Mouse (Mus musculus): ENCODE measurements around the gene Cacna1e. TPM values are rescaled to one million over a fixed set of nuclear protein-coding genes. Genes with fewer than 3 reads are reported as not detected.

Gene Cacna1e
- total and polyA plus RNA-seq, 3 experiments = 0.60 to 8.5 (median 2.5) TPM

DNA sequence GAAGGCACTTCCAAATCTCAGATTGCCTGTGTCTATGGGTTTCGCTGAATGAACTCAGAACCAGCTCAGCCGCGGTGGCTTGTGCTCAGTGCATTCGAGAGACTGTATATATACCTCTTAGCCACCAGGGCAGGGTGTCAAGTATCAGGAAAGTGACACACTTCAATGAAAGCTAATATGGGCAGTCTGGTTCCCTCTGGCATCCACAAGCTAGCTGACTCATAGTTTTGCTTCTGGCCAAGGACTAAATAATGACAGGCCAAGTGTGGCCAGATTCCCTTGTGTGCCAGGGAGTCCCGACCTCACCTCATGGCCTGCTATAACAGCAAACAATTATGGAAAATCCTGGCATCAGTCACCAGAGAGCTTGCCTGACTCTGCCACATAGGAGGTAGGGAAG, 422.8 kb downstream of the Cacna1e start:
- dilution Hi-C loops (cut with MboI; ENCODE audit: extremely low pct_ligation_motif_present, extremely low pct_unique_long_range_greater_than_20kb, low sequenced_read_pairs) (no loop called here), in situ Hi-C loops (cut with MboI; ENCODE audit: low pct_ligation_motif_present, low pct_unique_long_range_greater_than_20kb, low sequenced_read_pairs) (no loop called here)
- Histone ChIP-seq H3K4me1 (ENCODE audit: control insufficient read depth in 1 of 2, insufficient read depth in 2 of 2) (no peaks in the 10 kb centered on the region), H3K36me3 (replicated peaks in 1 of 2; ENCODE audit: control insufficient read depth in 1 of 2, insufficient read depth in 1 of 2, low read length in 1 of 2) (peaks cover 0 to 36% of the 10 kb centered on the region in 2 experiments), H3K27ac (ENCODE audit: insufficient read depth, low read depth) (no peak overlapping the region), H3K4me3 (replicated peaks in 1 of 3; ENCODE audit: low read depth in 2 of 3, low read length in 2 of 3, poor library complexity in 1 of 3) (no peak overlapping the region), H3K9ac (ENCODE audit: insufficient read depth, low read depth) (no peak overlapping the region), H3K9me3 (replicated peaks; ENCODE audit: low read length) (no peaks in the 10 kb centered on the region), H3K4me2 (ENCODE audit: insufficient read depth, low read depth, poor library complexity, severe bottlenecking) (no peak overlapping the region), H3K27me3 (replicated peaks) (no peaks in the 10 kb centered on the region), H3K79me2 (replicated peaks; ENCODE audit: control insufficient read depth, extremely low read depth, insufficient read depth, poor library complexity, severe bottlenecking) (no peaks in the 10 kb centered on the region)
- no peak for TF ChIP-seq ETS1 (conservative IDR thresholded peaks at IDR 0.05; ENCODE audit: low read depth, low read length)
- TF ChIP-seq NELFE (IDR thresholded peaks at IDR 0.05; ENCODE audit: low read depth, low read length) = no peak
- no peak for TF ChIP-seq MEF2A (IDR thresholded peaks at IDR 0.05; ENCODE audit: borderline replicate concordance, low read depth, low read length)
- no peak for TF ChIP-seq JUND (conservative IDR thresholded peaks at IDR 0.05; ENCODE audit: low read depth, low read length)
- TF ChIP-seq CHD2 (IDR thresholded peaks at IDR 0.05; ENCODE audit: low read length) = no peak
- no peak for TF ChIP-seq TBP (conservative IDR thresholded peaks at IDR 0.05; ENCODE audit: low read depth, low read length)
- TF ChIP-seq KAT2A (IDR thresholded peaks at IDR 0.05; ENCODE audit: insufficient replicate concordance, low read length) = no peak
- TF ChIP-seq ELF1 (IDR thresholded peaks at IDR 0.05; ENCODE audit: low read depth, low read length) = no peak
- TF ChIP-seq BHLHE40 (IDR thresholded peaks at IDR 0.05; ENCODE audit: low read depth, low read length) = no peak
- no peak for TF ChIP-seq RAD21 (IDR thresholded peaks at IDR 0.05; ENCODE audit: low read depth, low read length)
- TF ChIP-seq MYC (IDR thresholded peaks at IDR 0.05; ENCODE audit: low read depth, low read length) = no peak
- TF ChIP-seq EP300 (IDR thresholded peaks at IDR 0.05; ENCODE audit: low read length) = no peak
- no peak for TF ChIP-seq MAZ (IDR thresholded peaks at IDR 0.05; ENCODE audit: low read depth, low read length)
- no peak for DNase-seq (ENCODE audit: extremely low read depth)

DNA sequence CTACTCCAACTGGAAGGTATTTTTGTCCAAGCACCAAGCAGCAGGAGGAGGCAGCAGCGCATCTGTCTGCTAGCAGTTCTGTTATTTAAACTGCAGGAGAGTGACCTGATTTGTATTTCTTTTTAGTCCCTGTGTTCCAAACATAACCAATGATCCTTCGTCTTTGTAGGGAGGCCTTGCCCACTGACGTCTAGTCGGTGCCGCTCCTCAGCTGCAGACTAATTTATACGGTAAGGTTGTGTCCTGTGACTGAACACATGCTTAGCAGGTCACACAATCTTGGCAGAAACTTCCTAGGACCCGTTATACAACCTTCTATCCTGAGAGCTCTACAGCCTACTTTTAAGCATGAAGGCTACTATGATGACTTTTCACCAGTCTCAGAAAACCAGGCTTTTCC, 424.2 kb downstream of the Cacna1e start:
- Histone ChIP-seq H3K9ac (ENCODE audit: insufficient read depth, low read depth) (no peak overlapping the region), H3K4me3 (replicated peaks in 1 of 3; ENCODE audit: low read depth in 2 of 3, low read length in 2 of 3, poor library complexity in 1 of 3) (no peak overlapping the region), H3K27ac (ENCODE audit: insufficient read depth, low read depth) (no peak overlapping the region), H3K79me2 (replicated peaks; ENCODE audit: control insufficient read depth, extremely low read depth, insufficient read depth, poor library complexity, severe bottlenecking) (no peaks in the 10 kb centered on the region), H3K36me3 (replicated peaks in 1 of 2; ENCODE audit: control insufficient read depth in 1 of 2, insufficient read depth in 1 of 2, low read length in 1 of 2) (peaks cover 0 to 23% of the 10 kb centered on the region in 2 experiments), H3K9me3 (replicated peaks; ENCODE audit: low read length) (no peaks in the 10 kb centered on the region), H3K4me1 (ENCODE audit: control insufficient read depth in 1 of 2, insufficient read depth in 2 of 2) (no peaks in the 10 kb centered on the region), H3K4me2 (ENCODE audit: insufficient read depth, low read depth, poor library complexity, severe bottlenecking) (no peak overlapping the region), H3K27me3 (replicated peaks) (no peaks in the 10 kb centered on the region)
- TF ChIP-seq HCFC1 (IDR thresholded peaks at IDR 0.05; ENCODE audit: low read depth, low read length) = no peak
- in situ Hi-C loops (cut with MboI; ENCODE audit: low pct_ligation_motif_present, low pct_unique_long_range_greater_than_20kb, low sequenced_read_pairs) (no loop called here), dilution Hi-C loops (cut with MboI; ENCODE audit: extremely low pct_ligation_motif_present, extremely low pct_unique_long_range_greater_than_20kb, low sequenced_read_pairs) (no loop called here)
- DNase-seq (ENCODE audit: extremely low read depth) = no peak

DNA sequence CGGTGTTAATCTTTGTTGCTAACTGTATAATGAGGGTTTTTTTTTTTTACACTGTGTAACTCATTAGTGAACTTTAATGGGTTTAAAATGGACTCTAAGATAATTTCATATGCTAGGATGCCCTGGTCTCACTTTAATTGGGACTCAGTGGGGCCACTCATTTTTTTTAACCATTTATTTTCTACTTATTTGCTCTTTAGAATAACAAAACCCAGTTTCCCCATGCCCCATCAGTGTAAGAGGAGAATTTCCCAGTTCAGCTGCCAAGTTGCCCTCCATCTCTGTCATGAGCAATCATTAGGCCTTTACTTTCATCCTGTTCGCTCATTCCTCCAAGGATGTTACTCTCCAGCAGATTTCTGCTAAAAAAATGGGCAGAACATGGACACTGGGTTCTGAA, 425.7 kb downstream of the Cacna1e start:
- Histone ChIP-seq H3K9ac (ENCODE audit: insufficient read depth, low read depth) (no peak overlapping the region), H3K79me2 (replicated peaks; ENCODE audit: control insufficient read depth, extremely low read depth, insufficient read depth, poor library complexity, severe bottlenecking) (no peaks in the 10 kb centered on the region), H3K4me3 (replicated peaks in 1 of 3; ENCODE audit: low read depth in 2 of 3, low read length in 2 of 3, poor library complexity in 1 of 3) (no peak overlapping the region), H3K27me3 (replicated peaks) (no peaks in the 10 kb centered on the region), H3K9me3 (replicated peaks; ENCODE audit: low read length) (no peaks in the 10 kb centered on the region), H3K36me3 (replicated peaks in 1 of 2; ENCODE audit: control insufficient read depth in 1 of 2, insufficient read depth in 1 of 2, low read length in 1 of 2) (peaks cover 0 to 14% of the 10 kb centered on the region in 2 experiments), H3K27ac (ENCODE audit: insufficient read depth, low read depth) (no peak overlapping the region), H3K4me1 (ENCODE audit: control insufficient read depth in 1 of 2, insufficient read depth in 2 of 2) (no peaks in the 10 kb centered on the region), H3K4me2 (ENCODE audit: insufficient read depth, low read depth, poor library complexity, severe bottlenecking) (no peak overlapping the region)
- in situ Hi-C loops (cut with MboI; ENCODE audit: low pct_ligation_motif_present, low pct_unique_long_range_greater_than_20kb, low sequenced_read_pairs) = no loop called here
- DNase-seq (ENCODE audit: extremely low read depth) = no peak
- TF ChIP-seq GABPA (IDR thresholded peaks at IDR 0.05; ENCODE audit: insufficient replicate concordance, low read depth, low read length) (no peak), ZKSCAN1 (IDR thresholded peaks at IDR 0.05; ENCODE audit: borderline replicate concordance, low read depth, low read length) (no peak), POLR2AphosphoS2 (IDR thresholded peaks at IDR 0.05; ENCODE audit: low read depth, low read length) (no peak), CHD1 (IDR thresholded peaks at IDR 0.05; ENCODE audit: low read depth, low read length) (no peak), RAD21 (IDR thresholded peaks at IDR 0.05; ENCODE audit: low read depth, low read length) (no peak), BHLHE40 (IDR thresholded peaks at IDR 0.05; ENCODE audit: low read depth, low read length) (no peak), MAZ (IDR thresholded peaks at IDR 0.05; ENCODE audit: low read depth, low read length) (no peak), MAX (IDR thresholded peaks at IDR 0.05; ENCODE audit: low read length) (no peak), EP300 (IDR thresholded peaks at IDR 0.05; ENCODE audit: low read length) (no peak), CTCF (conservative IDR thresholded peaks at IDR 0.05 in 1 of 2, IDR thresholded peaks at IDR 0.05 in 1 of 2; ENCODE audit: low read depth in 2 of 2, low read length in 2 of 2) (no peak), MAFK (IDR thresholded peaks at IDR 0.05; ENCODE audit: insufficient replicate concordance, low read length) (no peak), NRF1 (IDR thresholded peaks at IDR 0.05; ENCODE audit: low read depth, low read length) (no peak), TBP (conservative IDR thresholded peaks at IDR 0.05; ENCODE audit: low read depth, low read length) (no peak), SIN3A (IDR thresholded peaks at IDR 0.05; ENCODE audit: low read length) (no peak), HCFC1 (IDR thresholded peaks at IDR 0.05; ENCODE audit: low read depth, low read length) (no peak), POLR2A (IDR thresholded peaks at IDR 0.05; ENCODE audit: low read depth, low read length) (no peak), USF2 (conservative IDR thresholded peaks at IDR 0.05; ENCODE audit: low read depth, low read length) (no peak), ZMIZ1 (IDR thresholded peaks at IDR 0.05; ENCODE audit: low read depth, low read length) (no peak), USF1 (IDR thresholded peaks at IDR 0.05; ENCODE audit: low read depth, low read length) (no peak), MYC (IDR thresholded peaks at IDR 0.05; ENCODE audit: low read depth, low read length) (no peak)
- dilution Hi-C loops (cut with MboI; ENCODE audit: extremely low pct_ligation_motif_present, extremely low pct_unique_long_range_greater_than_20kb, low sequenced_read_pairs) = no loop called here
